Mouse (Mus musculus) MEL (cell line): ENCODE measurements around the gene Gpr31b. TPM values are rescaled to one million over a fixed set of nuclear protein-coding genes. Genes with fewer than 3 reads are reported as not detected.
"Not testable (repeated sequence)": the region's sequence is repeated elsewhere in the genome, so short reads cannot be mapped to it uniquely, and the experiment has no call there.

Experiments
- DNase-seq: peaks from one replicate; pipeline ENCODE4 v3.0.0; 2011; ENCODE audit warnings: low read depth, low spot score
- H3K27ac ChIP-seq: 2 replicates; pipeline ENCODE4 v1.5.1; 2012; ENCODE audit warnings: low read depth, mild to moderate bottlenecking, control low read depth, low read length, moderate library complexity; ENCODE audit not compliant: control insufficient read depth
- H3K27me3 ChIP-seq, 2 experiments: fragments of 150-350 bp in 1 of 2; sonication (generic) in 1 of 2; 2 replicates each; pipeline ENCODE4 v1.6.1; 2012; ENCODE audit warnings: low read length in 2 of 2, mild to moderate bottlenecking in 2 of 2, improper control_type of control experiment in 1 of 2, moderate library complexity in 1 of 2; ENCODE audit not compliant: insufficient read depth in 2 of 2, control insufficient read depth in 1 of 2
- H3K36me3 ChIP-seq, 2 experiments: 2 replicates each; pipeline ENCODE4 v1.6.1; 2012 to 2014; ENCODE audit warnings: low read length in 2 of 2, improper control_type of control experiment in 1 of 2, inconsistent platforms in 1 of 2, mild to moderate bottlenecking in 1 of 2; ENCODE audit not compliant: insufficient read depth in 2 of 2, control insufficient read depth in 1 of 2
- H3K4me1 ChIP-seq, 2 experiments: fragments of 150-350 bp in 1 of 2; sonication (generic) in 1 of 2; 2 replicates each; pipeline ENCODE4 v1.6.1; 2012; ENCODE audit warnings: low read length in 2 of 2, improper control_type of control experiment in 1 of 2, mild to moderate bottlenecking in 1 of 2; ENCODE audit not compliant: insufficient read depth in 2 of 2, control insufficient read depth in 1 of 2
- H3K4me3 ChIP-seq, 2 experiments: fragments of 150-350 bp in 1 of 2; sonication (generic) in 1 of 2; 2 replicates each; pipeline ENCODE4 v1.5.1; 2012; ENCODE audit warnings: low read depth in 2 of 2, low read length in 2 of 2, mild to moderate bottlenecking in 2 of 2, moderate library complexity in 2 of 2, control low read depth in 1 of 2, improper control_type of control experiment in 1 of 2; ENCODE audit not compliant: control insufficient read depth in 1 of 2, insufficient read depth in 1 of 2
- H3K79me2 ChIP-seq: 2 replicates; pipeline ENCODE4 v1.6.1; 2012; ENCODE audit warnings: mild to moderate bottlenecking, low read length, moderate library complexity; ENCODE audit not compliant: control insufficient read depth, poor library complexity, insufficient read depth
- H3K9ac ChIP-seq: 2 replicates; pipeline ENCODE4 v1.6.1; 2012; ENCODE audit warnings: low read depth, mild to moderate bottlenecking, control low read depth, low read length, moderate library complexity; ENCODE audit not compliant: control insufficient read depth, poor library complexity, severe bottlenecking
- H3K9me3 ChIP-seq: fragments of 150-350 bp; sonication (generic); replicated peaks from 2 replicates; pipeline ENCODE4 v1.6.1; 2012; ENCODE audit warnings: mild to moderate bottlenecking, low read length, improper control_type of control experiment, moderate library complexity; ENCODE audit not compliant: insufficient read depth
- CTCF ChIP-seq, 3 experiments: IDR thresholded peaks in 2 of 3; conservative IDR thresholded peaks in 1 of 3; 2 replicates each; pipeline ENCODE4 v1.5.1; 2011 to 2012; ENCODE audit warnings: low read length in 3 of 3, low read depth in 2 of 3, mild to moderate bottlenecking in 2 of 3, improper control_type of control experiment in 1 of 3, inconsistent platforms in 1 of 3, mixed read lengths in 1 of 3, moderate library complexity in 1 of 3; ENCODE audit not compliant: control insufficient read depth in 1 of 3, insufficient read depth in 1 of 3, poor library complexity in 1 of 3, severe bottlenecking in 1 of 3
- RAD21 ChIP-seq: IDR thresholded peaks from 2 replicates; pipeline ENCODE4 v1.6.1; 2011; ENCODE audit warnings: mild to moderate bottlenecking, low read depth, low read length, improper control_type of control experiment
- SMC3 ChIP-seq: IDR thresholded peaks from 2 replicates; pipeline ENCODE4 v1.6.1; 2011; ENCODE audit warnings: low read depth, low read length, improper control_type of control experiment
- ZC3H11A ChIP-seq: IDR thresholded peaks from 2 replicates; pipeline ENCODE4 v1.6.1; 2012; ENCODE audit warnings: low read depth, mild to moderate bottlenecking, inconsistent platforms, low read length, improper control_type of control experiment
- polyA plus RNA-seq, 2 experiments: library from polyadenylated mRNA; stranded (reverse) in 1 of 2; unstranded in 1 of 2; fragments of >175 nt in 1 of 2; fragments of >200 nt in 1 of 2; gene quantifications; 2 replicates each; pipeline versions ENCODE4 v1.2.1 to v1.2.4; 2012; ENCODE audit warnings: low replicate concordance in 2 of 2, low read depth in 1 of 2; ENCODE audit not compliant: insufficient read length in 2 of 2, insufficient read depth in 1 of 2, missing spikeins in 1 of 2
- total RNA-seq: library from RNA; depleted of rRNA; stranded (reverse); fragments of 300-350 nt; gene quantifications from 2 replicates; pipeline ENCODE4 v1.2.3, GENCODE M21; 2012

Gpr31b gene
- total and polyA plus RNA-seq, 3 experiments = 0.08 to 0.12 TPM; not detected in 1

GRCm38 (mm10) chr17:13060804-13061203 is 8.7 kb upstream of the Gpr31b start, which contains the start of gene Tcp10b:
Gene Tcp10b (plus strand): TSS chr17:13061104.
- H3K36me3 ChIP-seq, H3K9ac ChIP-seq: not testable (repeated sequence)

GRCm38 (mm10) chr17:13043846-13044673 is 8.0 kb downstream of the Gpr31b start:
- not testable (repeated sequence) for H3K27ac ChIP-seq, H3K36me3 ChIP-seq, H3K79me2 ChIP-seq, H3K27me3 ChIP-seq, H3K4me3 ChIP-seq
- peak; percentile 70 for DNase-seq
- TF ChIP-seq ZC3H11A (peak; percentile 32), RAD21 (peak; percentile 44), SMC3 (peak; percentile 35), CTCF (IDR thresholded peaks at IDR 0.05 in 2 of 3, conservative IDR thresholded peaks at IDR 0.05 in 1 of 3; ENCODE audit: control insufficient read depth in 1 of 3, insufficient read depth in 1 of 3, low read depth in 2 of 3, low read length in 3 of 3, poor library complexity in 1 of 3, severe bottlenecking in 1 of 3) (peak; percentile 42 to 46 (median 43))
- TF ChIP-seq, all 39 proteins: peak for 4; not testable (repeated sequence) for 35
- not testable (repeated sequence) for H3K4me1 ChIP-seq, H3K9ac ChIP-seq, H3K9me3 ChIP-seq

More at GRCm38 (mm10) chr17:13060804-13061203, 8.7 kb upstream of the Gpr31b start, which contains the start of gene Tcp10b:
- H3K4me1 ChIP-seq, DNase-seq, H3K27me3 ChIP-seq, H3K79me2 ChIP-seq, H3K27ac ChIP-seq, H3K9me3 ChIP-seq, H3K4me3 ChIP-seq: not testable (repeated sequence)

GRCm38 (mm10) chr17:13036627-13037192 is 15.4 kb downstream of the Gpr31b start:
- not testable (repeated sequence) for H3K9ac ChIP-seq, H3K27ac ChIP-seq, DNase-seq, H3K36me3 ChIP-seq, H3K4me3 ChIP-seq, H3K27me3 ChIP-seq, H3K79me2 ChIP-seq, H3K9me3 ChIP-seq, H3K4me1 ChIP-seq

- no peak overlapping the region for H3K27ac ChIP-seq
- peaks cover 9 to 27% of the 10 kb centered on the region in 2 experiments for H3K36me3 ChIP-seq
- peaks cover 11% of the 10 kb centered on the region for H3K79me2 ChIP-seq
- no peak overlapping the region for H3K9ac ChIP-seq
- no peak for DNase-seq
- no peak for TF ChIP-seq RAD21
- no peaks in the 10 kb centered on the region for H3K4me1 ChIP-seq
- no peaks in the 10 kb centered on the region for H3K27me3 ChIP-seq
- no peaks in the 10 kb centered on the region for H3K9me3 ChIP-seq
- no peak overlapping the region for H3K4me3 ChIP-seq
Measured at GRCm38 (mm10) chr17:13013316-13013715, 38.8 kb downstream of the Gpr31b start.
